Mouse (Mus musculus): ENCODE measurements around the gene Zfr2. TPM values are rescaled to one million over a fixed set of nuclear protein-coding genes. Genes with fewer than 3 reads are reported as not detected.

The Zfr2 gene
- polyA plus RNA-seq, 1 experiment from 2014 or later = 4.6 TPM

DNA sequence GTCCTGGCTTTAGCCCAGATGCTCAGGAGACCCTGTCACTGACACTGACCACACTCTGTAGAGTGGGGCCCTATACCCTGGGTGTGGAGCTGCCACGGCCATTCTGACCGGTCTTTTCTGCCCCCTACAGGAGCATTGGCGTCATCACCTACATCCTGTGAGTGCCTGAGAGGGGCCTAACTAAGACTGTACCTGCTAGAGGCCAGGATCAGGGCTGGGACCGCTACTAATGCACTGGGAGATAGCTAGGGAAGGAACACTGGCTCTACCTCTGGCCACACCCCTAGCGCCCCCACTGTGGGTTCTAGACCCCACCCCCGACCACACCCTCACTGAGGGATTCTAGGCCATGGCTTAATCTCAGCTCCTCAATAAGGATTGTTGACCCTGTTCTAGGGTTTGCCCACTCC, 42.0 kb upstream of the Zfr2 start:
- peaks cover 8% of the 10 kb centered on the region; the same call in 1 of the 2 replicates for H3K4me1 ChIP-seq (replicated peaks; ENCODE audit: insufficient read depth, low read length)
- DNase-seq (ENCODE audit: low spot score) (no peak), ATAC-seq (replicated peaks; ENCODE audit: low FRiP score, low read depth) (peak; percentile 14; the same call in 1 of the 2 replicates)
- 66% methylated on average over 6 of the region's 6 CpGs for WGBS
- no peak overlapping the region for H3K27ac ChIP-seq
- 0 out of 2 replicates have a peak, but pooled peaks cover 16% of the 10 kb centered on the region for H3K27me3 ChIP-seq (ENCODE audit: insufficient read depth, low read length)
- H3K36me3 ChIP-seq (ENCODE audit: insufficient read depth, low read length) = 0 out of 2 replicates have a peak, but pooled peaks cover 14% of the 10 kb centered on the region
- no peak overlapping the region for H3K4me2 ChIP-seq (ENCODE audit: low read length)
- TF ChIP-seq CTCF (IDR thresholded peaks at IDR 0.05; ENCODE audit: low read depth) = peak; percentile 44; the same call in 1 of the 2 replicates
- no peaks in the 10 kb centered on the region for H3K9me3 ChIP-seq (replicated peaks; ENCODE audit: low read length)
- no peak overlapping the region for H3K4me3 ChIP-seq (replicated peaks; ENCODE audit: low read depth, low read length)
- H3K9ac ChIP-seq (ENCODE audit: low read depth, low read length) = no peak overlapping the region

DNA sequence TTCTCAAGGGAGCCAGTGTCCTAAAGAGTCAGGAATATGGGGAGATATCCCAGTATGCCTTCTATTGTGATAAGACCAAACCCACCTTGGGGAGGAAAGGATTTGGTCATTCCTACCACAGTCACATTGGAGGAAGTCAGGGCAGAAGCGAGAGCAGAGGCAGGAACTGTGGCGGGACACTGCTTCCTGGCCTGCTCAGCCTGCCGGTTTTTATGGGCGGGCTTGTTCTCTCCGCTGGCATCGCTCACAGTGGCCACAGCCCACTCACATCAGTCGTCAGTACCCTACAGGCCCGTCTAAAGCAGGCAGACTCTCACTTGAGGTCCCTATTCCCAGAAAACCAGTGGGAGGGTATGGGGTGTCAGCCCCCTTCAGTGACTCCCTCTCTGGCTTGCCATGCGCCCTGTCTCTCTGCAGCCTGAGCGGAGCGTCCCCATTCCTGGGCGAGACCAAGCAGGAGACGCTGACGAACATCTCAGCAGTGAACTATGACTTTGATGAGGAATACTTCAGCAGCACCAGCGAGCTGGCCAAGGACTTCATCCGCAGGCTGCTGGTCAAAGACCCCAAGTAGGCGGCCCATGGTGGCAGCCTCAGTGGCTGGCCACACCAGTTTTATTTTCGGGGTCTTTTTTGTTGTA, 41.5 kb upstream of the Zfr2 start:
- 0 out of 2 replicates have a peak, but pooled peaks cover 14% of the 10 kb centered on the region for H3K36me3 ChIP-seq (ENCODE audit: insufficient read depth, low read length)
- ATAC-seq (replicated peaks; ENCODE audit: low FRiP score, low read depth) (no peak), DNase-seq (ENCODE audit: low spot score) (no peak)
- H3K9ac ChIP-seq (ENCODE audit: low read depth, low read length) = no peak overlapping the region
- H3K27ac ChIP-seq = 0 out of 2 replicates have a peak overlapping the region, but pooled peaks have one; percentile 87
- no peaks in the 10 kb centered on the region for H3K9me3 ChIP-seq (replicated peaks; ENCODE audit: low read length)
- 0 out of 2 replicates have a peak, but pooled peaks cover 16% of the 10 kb centered on the region for H3K27me3 ChIP-seq (ENCODE audit: insufficient read depth, low read length)
- TF ChIP-seq CTCF (IDR thresholded peaks at IDR 0.05; ENCODE audit: low read depth) = no peak
- peak overlapping the region; percentile 88 for H3K4me2 ChIP-seq (ENCODE audit: low read length)
- peaks cover 8% of the 10 kb centered on the region; the same call in 1 of the 2 replicates for H3K4me1 ChIP-seq (replicated peaks; ENCODE audit: insufficient read depth, low read length)
- H3K4me3 ChIP-seq (replicated peaks; ENCODE audit: low read depth, low read length) = no peak overlapping the region
- WGBS = 77% methylated on average over 18 of the region's 18 CpGs

- peak overlapping the region; percentile 71 for H3K9ac ChIP-seq (ENCODE audit: low read depth, low read length)
- ATAC-seq (replicated peaks; ENCODE audit: low FRiP score, low read depth) = peak; percentile 72
- 0 out of 2 replicates have a peak, but pooled peaks cover 4% of the 10 kb centered on the region for H3K36me3 ChIP-seq (ENCODE audit: insufficient read depth, low read length)
- TF ChIP-seq CTCF (IDR thresholded peaks at IDR 0.05; ENCODE audit: low read depth) = no peak
- DNase-seq (ENCODE audit: low spot score) = peak; percentile 80
- peak overlapping the region; percentile 88 for H3K4me2 ChIP-seq (ENCODE audit: low read length)
- no peaks in the 10 kb centered on the region for H3K9me3 ChIP-seq (replicated peaks; ENCODE audit: low read length)
- 0 out of 2 replicates have a peak, but pooled peaks cover 19% of the 10 kb centered on the region for H3K27me3 ChIP-seq (ENCODE audit: insufficient read depth, low read length)
- peak overlapping the region; percentile 55 for H3K4me3 ChIP-seq (replicated peaks; ENCODE audit: low read depth, low read length)
- WGBS = under 1% methylated on average over 91 of the region's 93 CpGs
- H3K4me1 ChIP-seq (replicated peaks; ENCODE audit: insufficient read depth, low read length) = peaks cover 8% of the 10 kb centered on the region; the same call in 1 of the 2 replicates
- H3K27ac ChIP-seq = peak overlapping the region; percentile 87
These were observed 40.5 kb upstream of the Zfr2 start for GRCm38 (mm10) chr10:81192270-81192967.

- Histone ChIP-seq H3K9me3 (replicated peaks; ENCODE audit: low read length) (no peaks in the 10 kb centered on the region), H3K27me3 (ENCODE audit: insufficient read depth, low read length) (0 out of 2 replicates have a peak, but pooled peaks cover 21% of the 10 kb centered on the region), H3K36me3 (ENCODE audit: insufficient read depth, low read length) (0 out of 2 replicates have a peak, but pooled peaks cover 4% of the 10 kb centered on the region), H3K4me1 (replicated peaks; ENCODE audit: insufficient read depth, low read length) (peaks cover 8% of the 10 kb centered on the region; the same call in 1 of the 2 replicates), H3K27ac (peak overlapping the region; percentile 87), H3K4me3 (replicated peaks; ENCODE audit: low read depth, low read length) (peak overlapping the region; percentile 55), H3K9ac (ENCODE audit: low read depth, low read length) (peak overlapping the region; percentile 71), H3K4me2 (ENCODE audit: low read length) (peak overlapping the region; percentile 88)
- DNase-seq (ENCODE audit: low spot score) (peak; percentile 34), ATAC-seq (replicated peaks; ENCODE audit: low FRiP score, low read depth) (0 out of 2 replicates have a peak, but pooled peaks have one; percentile 16)
- 2% methylated on average over 19 of the region's 19 CpGs for WGBS
- TF ChIP-seq CTCF (IDR thresholded peaks at IDR 0.05; ENCODE audit: low read depth) = no peak; the same call in 1 of the 2 replicates
These were observed 39.9 kb upstream of the Zfr2 start for GRCm38 (mm10) chr10:81192968-81193501.

- no peak for TF ChIP-seq CTCF (IDR thresholded peaks at IDR 0.05; ENCODE audit: low read depth)
- Histone ChIP-seq H3K4me2 (ENCODE audit: low read length) (peak overlapping the region; percentile 16; the same call in 1 of the 2 replicates), H3K36me3 (ENCODE audit: insufficient read depth, low read length) (0 out of 2 replicates have a peak, but pooled peaks cover 4% of the 10 kb centered on the region), H3K27me3 (ENCODE audit: insufficient read depth, low read length) (0 out of 2 replicates have a peak, but pooled peaks cover 21% of the 10 kb centered on the region), H3K4me1 (replicated peaks; ENCODE audit: insufficient read depth, low read length) (peaks cover 8% of the 10 kb centered on the region; the same call in 1 of the 2 replicates), H3K4me3 (replicated peaks; ENCODE audit: low read depth, low read length) (no peak overlapping the region), H3K9ac (ENCODE audit: low read depth, low read length) (no peak overlapping the region), H3K9me3 (replicated peaks; ENCODE audit: low read length) (no peaks in the 10 kb centered on the region), H3K27ac (no peak overlapping the region)
- DNase-seq (ENCODE audit: low spot score) (no peak), ATAC-seq (replicated peaks; ENCODE audit: low FRiP score, low read depth) (no peak)
- WGBS = 13% methylated on average over 37 of the region's 37 CpGs
These were observed 38.8 kb upstream of the Zfr2 start for GRCm38 (mm10) chr10:81193991-81194774.
